ENCODE assay signal across 8 mouse cellular contexts in the genomic region with DNA sequence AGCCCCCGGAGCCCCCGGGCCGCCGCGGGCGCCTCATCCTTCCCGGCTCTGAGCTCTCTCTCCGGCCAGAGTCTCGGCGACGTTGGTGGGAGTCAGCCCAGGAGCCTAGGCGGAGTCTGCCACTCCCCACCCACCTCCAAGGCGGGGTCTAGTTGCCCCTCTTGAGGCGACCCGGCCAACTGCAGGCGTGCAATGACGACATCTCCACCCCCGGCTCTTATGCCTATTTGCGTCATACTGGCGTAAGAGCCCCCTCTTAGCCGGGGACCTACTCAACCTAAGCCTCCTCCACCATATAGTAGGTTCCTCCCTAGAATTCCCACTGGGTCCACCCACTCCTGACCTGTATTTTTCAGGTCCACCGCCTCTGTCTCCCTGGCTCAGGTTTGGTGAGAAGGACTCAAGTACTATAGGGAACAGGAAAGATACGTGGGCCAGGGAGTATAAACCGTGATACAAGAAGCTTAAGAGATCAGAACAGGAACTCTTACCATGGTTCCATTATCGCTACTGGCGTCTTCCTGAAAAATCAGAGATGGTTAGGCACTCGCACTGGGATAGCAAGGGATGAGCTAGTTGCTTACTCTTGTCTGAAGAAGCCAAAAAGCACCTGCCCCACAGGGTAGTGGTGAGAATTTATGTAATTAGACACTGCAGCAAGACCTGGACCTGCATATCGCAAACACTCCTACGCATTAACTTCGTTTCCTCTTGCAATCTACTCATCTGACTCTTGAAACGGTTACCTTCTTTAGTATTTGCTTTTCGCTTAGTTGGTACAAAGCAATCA. TPM values are rescaled to one million over a fixed set of nuclear protein-coding genes. Genes with fewer than 3 reads are reported as not detected.
DNase-seq lines count a peak whose midpoint lies in the region; ATAC-seq and TF ChIP-seq lines count a peak whose summit lies in the region.

Gene Ptprn, minus strand, starts transcription at position 412 of the 790 bp plus-strand sequence.

- H3K9ac ChIP-seq in forebrain, embryonic 14.5 days (ENCODE audit: low read length) = peak within 1 kb of the TSS; percentile 49
- peak within 1 kb of the TSS; percentile 61 for H3K9ac ChIP-seq in neural tube, embryonic 15.5 days (replicated peaks)

- peak; percentile 86 for ATAC-seq in forebrain, embryonic 14.5 days
- peak; percentile 89 for ATAC-seq in neural tube, embryonic 15.5 days (ENCODE audit: low FRiP score)

- H3K4me3 ChIP-seq in forebrain, embryonic 14.5 days (ENCODE audit: low read depth, low read length) = peak within 1 kb of the TSS; percentile 36
- H3K4me3 ChIP-seq in neural tube, embryonic 15.5 days (replicated peaks) = peak within 1 kb of the TSS; percentile 58

- peak; percentile 27; the same call in 1 of the 2 replicates for TF ChIP-seq CTCF in brain, embryonic 14.5 days (IDR thresholded peaks at IDR 0.05; ENCODE audit: borderline replicate concordance, extremely low read depth, insufficient read depth, insufficient read length)

- H3K36me3 ChIP-seq in forebrain, embryonic 14.5 days (ENCODE audit: control insufficient read depth, insufficient read depth, low read length) = no peaks in the 10 kb centered on the region
- no peaks in the 10 kb centered on the region for H3K36me3 ChIP-seq in neural tube, embryonic 15.5 days

- peaks cover 29% of the 10 kb centered on the region for H3K27me3 ChIP-seq in forebrain, embryonic 14.5 days (replicated peaks; ENCODE audit: control insufficient read depth, insufficient read depth, low read length)
- H3K27me3 ChIP-seq in neural tube, embryonic 15.5 days (replicated peaks) = peaks cover 58% of the 10 kb centered on the region

- peak; percentile 54 for DNase-seq in ZHBTc4 (ENCODE audit: low read depth, low spot score)
- peak; percentile 73 for DNase-seq in brain, embryonic 14.5 days (ENCODE audit: low read depth)
- peak; percentile 56 for DNase-seq in forebrain, embryonic 14.5 days (ENCODE audit: low spot score)
- peak; percentile 68 to 74 for DNase-seq in layer of hippocampus, postnatal 36 days
- DNase-seq in gastrocnemius, postnatal 14 days = no peak
- DNase-seq in lung, postnatal 36 days = no peak
- DNase-seq in kidney, adult 18-20 months = no peak

- peaks cover 3% of the 10 kb centered on the region; the same call in 1 of the 2 replicates for H3K4me1 ChIP-seq in forebrain, embryonic 14.5 days (ENCODE audit: control insufficient read depth, insufficient read depth, low read length)
- H3K4me1 ChIP-seq in neural tube, embryonic 15.5 days = peaks cover 11% of the 10 kb centered on the region

- peak within 1 kb of the TSS; percentile 56 for H3K4me2 ChIP-seq in forebrain, embryonic 14.5 days (ENCODE audit: low read length)
- H3K4me2 ChIP-seq in neural tube, embryonic 15.5 days = peak within 1 kb of the TSS; percentile 61

- H3K9me3 ChIP-seq in forebrain, embryonic 14.5 days (replicated peaks; ENCODE audit: control insufficient read depth, low read length) = no peaks in the 10 kb centered on the region
- H3K9me3 ChIP-seq in neural tube, embryonic 15.5 days (replicated peaks) = no peaks in the 10 kb centered on the region

- no peak within 1 kb of the TSS for H3K27ac ChIP-seq in forebrain, embryonic 14.5 days (ENCODE audit: low read depth, low read length)
- peak within 1 kb of the TSS; percentile 34; the same call in 1 of the 2 replicates for H3K27ac ChIP-seq in neural tube, embryonic 15.5 days (replicated peaks)

- intact Hi-C loops in gastrocnemius, postnatal 14 days (cut with DNase I; ENCODE audit: low total_unique reads) = no loop called here

- no peak for TF ChIP-seq POLR2A in brain, embryonic 14.5 days (IDR thresholded peaks at IDR 0.05; ENCODE audit: borderline replicate concordance, extremely low read depth, insufficient read depth, insufficient read length, poor library complexity, severe bottlenecking)

- WGBS in forebrain, embryonic 14.5 days = 15% methylated on average over 23 of the region's 32 CpGs
- 12% methylated on average over 32 of the region's 32 CpGs for WGBS in neural tube, embryonic 15.5 days

RNA-seq across cellular contexts. Expression of gene Ptprn, which starts in this region (rescaled TPM):
- 33.4 and 53.4 TPM in 2 replicates for polyA plus RNA-seq in brain, embryonic 14.5 days (2012; rRNA removed)
- polyA plus RNA-seq in forebrain, embryonic 14.5 days (2014; fragmentation: Nextera tagmentation; extraction: Ambion mirVana) = 5.1 and 8.0 TPM in 2 replicates
- total RNA-seq in layer of hippocampus, postnatal 36 days (2021) = 100 to 1,000 TPM; 372 to 375 TPM
- polyA plus RNA-seq in neural tube, embryonic 15.5 days (2015; fragmentation: Nextera tagmentation; extraction: Ambion mirVana) = 25.6 and 32.4 TPM in 2 replicates
- total RNA-seq in gastrocnemius, postnatal 14 days (2021) = under 1 TPM; 0.08 to 0.13 TPM

Comparison
In these comparisons a context has a peak if more than half of its experiments do, and no peak if none do; other contexts are left out.
1. RNA of gene Ptprn (total RNA-seq): 372 to 375 TPM in layer of hippocampus, postnatal 36 days; 0.08 to 0.13 TPM in gastrocnemius, postnatal 14 days; every median in the first group is over 100 times any median in the second.
2. DNase-seq: peak in ZHBTc4 (single experiment), brain, embryonic 14.5 days (single experiment), forebrain, embryonic 14.5 days (single experiment) and layer of hippocampus, postnatal 36 days (2 of 2); none in gastrocnemius, postnatal 14 days (single experiment), lung, postnatal 36 days (single experiment) and kidney, adult 18-20 months (single experiment).